Mouse (Mus musculus) spleen, adult 2 months (tissue): Measurements from ENCODE around the gene Sepsecs.

ENCODE experiments used
- CTCF ChIP-seq: fragments of 200-500 bp; IDR thresholded peaks from 2 replicates; pipeline ENCODE4 v1.5.1; 2011; ENCODE audit warnings: mild to moderate bottlenecking, inconsistent platforms; ENCODE audit not compliant: insufficient read depth, insufficient read length, insufficient replicate concordance; ENCODE audit errors: extremely low read depth
- POLR2A ChIP-seq: fragments of 200-500 bp; IDR thresholded peaks from 2 replicates; pipeline ENCODE4 v1.6.1; 2011; ENCODE audit warnings: low read depth, low read length, inconsistent platforms

GRCm38 (mm10) chr5:52638006-52638405 is 31.5 kb downstream of the Sepsecs start:
- TF ChIP-seq POLR2A = no peak
- TF ChIP-seq CTCF = no peak
